Mouse (Mus musculus) lung, embryonic 14.5 days (tissue): ENCODE measurements around the gene Hesx1. TPM values are rescaled to one million over a fixed set of nuclear protein-coding genes. Genes with fewer than 3 reads are reported as not detected.
A peak's percentile ranks its signal among the peaks of the same experiment; 100 is the strongest.

Experiments used
- ATAC-seq: fragments of 200-750 bp; cut with Nextera tagmentation; 2 replicates; pipeline ENCODE4 v1.8.0; 2017; ENCODE audit warnings: mild to moderate bottlenecking, moderate TSS enrichment, moderate library complexity; ENCODE audit not compliant: insufficient read depth
- DNase-seq: peaks from one replicate; pipeline ENCODE4 v3.0.0-alpha.2; 2015
- H3K27ac ChIP-seq: fragments of 300-500 bp; sonication (generic); 2 replicates; pipeline ENCODE4 v1.5.1; 2014; ENCODE audit warnings: low read depth, mild to moderate bottlenecking, moderate library complexity
- H3K27me3 ChIP-seq: fragments of 300-500 bp; sonication (generic); 2 replicates; pipeline ENCODE4 v1.6.1; 2014; ENCODE audit warnings: low read length, control low read depth; ENCODE audit not compliant: insufficient read depth
- H3K36me3 ChIP-seq: fragments of 300-500 bp; sonication (generic); 2 replicates; pipeline ENCODE4 v1.6.1; 2014; ENCODE audit warnings: control low read depth; ENCODE audit not compliant: insufficient read depth
- H3K4me1 ChIP-seq: fragments of 300-500 bp; sonication (generic); 2 replicates; pipeline ENCODE4 v1.6.1; 2014; ENCODE audit warnings: antibody characterized with exemption, control low read depth; ENCODE audit not compliant: insufficient read depth
- H3K4me2 ChIP-seq: fragments of 300-500 bp; sonication (generic); 2 replicates; pipeline ENCODE4 v1.6.1; 2014; ENCODE audit warnings: mild to moderate bottlenecking
- H3K4me3 ChIP-seq: fragments of 300-500 bp; sonication (generic); 2 replicates; pipeline ENCODE4 v1.5.1; 2014; ENCODE audit warnings: low read depth, low read length
- H3K9ac ChIP-seq: fragments of 300-500 bp; sonication (generic); 2 replicates; pipeline ENCODE4 v1.6.1; 2014
- H3K9me3 ChIP-seq: fragments of 300-500 bp; sonication (generic); 2 replicates; pipeline ENCODE4 v1.6.1; 2016; ENCODE audit warnings: low read depth, low read length, control low read depth
- CTCF ChIP-seq: IDR thresholded peaks from 2 replicates; pipeline ENCODE4 v1.5.1; 2016; ENCODE audit warnings: antibody characterized with exemption, low read depth
- WGBS: fragments of 180-500 bp; shearing (Covaris S2); extraction: QIAGEN DNeasy Blood & Tissue Kit; methylation state at CpG from one replicate; pipeline ENCODE4 v1.1.7; 2014; 5-methylcytosine and 5-hydroxymethylcytosine counted together
- polyA plus RNA-seq: library from polyadenylated mRNA; unstranded; fragments of >200 nt; fragmentation: Nextera tagmentation; extraction: Ambion mirVana; gene quantifications from 2 replicates; pipeline ENCODE4 v1.2.1, GENCODE M21; 2014

The Hesx1 gene
- polyA plus RNA-seq, 1 experiment from 2014 or later: not detected

DNA sequence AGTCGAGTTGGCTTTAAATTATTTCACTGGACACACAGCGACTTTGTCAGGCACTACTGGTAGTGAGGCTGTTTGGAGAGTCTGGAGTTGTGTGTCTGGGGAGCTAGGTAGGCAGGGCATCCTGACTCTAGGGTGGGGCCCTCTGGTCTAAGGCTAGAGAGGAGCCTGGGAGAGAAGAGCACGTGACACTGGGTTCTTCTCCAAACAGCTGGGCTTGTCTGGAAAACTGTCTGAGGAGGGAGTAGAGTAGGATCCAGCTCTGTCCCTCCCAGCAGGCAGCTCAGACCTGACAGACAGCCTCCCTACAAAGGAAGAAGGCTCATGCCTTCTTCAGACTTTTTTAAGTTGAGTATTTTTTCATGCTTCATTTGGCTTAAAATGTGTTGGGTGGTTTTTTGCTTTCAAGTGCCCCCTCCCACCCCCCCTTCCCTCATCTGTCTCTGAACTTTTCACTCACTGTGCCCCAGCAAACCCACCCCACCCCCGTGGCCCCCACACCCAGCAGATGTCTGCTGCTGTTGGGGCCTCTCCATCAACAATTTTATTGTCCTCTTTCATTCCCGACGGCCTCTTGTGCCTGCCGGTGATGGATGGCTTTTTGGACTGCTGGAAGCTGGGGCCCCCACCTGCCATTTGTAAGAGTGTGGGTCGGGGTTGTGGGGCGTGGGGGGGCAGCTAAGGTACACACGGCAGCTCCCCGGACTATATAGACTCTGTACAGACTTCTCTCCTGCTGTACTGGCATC lies 50.2 kb downstream of the Hesx1 start:
- TF ChIP-seq CTCF: no peak
- H3K4me1 ChIP-seq: peaks cover 30% of the 10 kb centered on the region
- peak; percentile 65 for DNase-seq
- 2% methylated on average over 11 of the region's 11 CpGs for WGBS
- peak; percentile 67 for ATAC-seq
- peak overlapping the region; percentile 47 for H3K4me2 ChIP-seq
- H3K4me3 ChIP-seq: no peak overlapping the region
- no peaks in the 10 kb centered on the region for H3K9me3 ChIP-seq
- H3K36me3 ChIP-seq: no peaks in the 10 kb centered on the region
- peak overlapping the region; percentile 80 for H3K27ac ChIP-seq
- H3K9ac ChIP-seq: no peak overlapping the region
- peaks cover 5% of the 10 kb centered on the region; the same call in 1 of the 2 replicates for H3K27me3 ChIP-seq

DNA sequence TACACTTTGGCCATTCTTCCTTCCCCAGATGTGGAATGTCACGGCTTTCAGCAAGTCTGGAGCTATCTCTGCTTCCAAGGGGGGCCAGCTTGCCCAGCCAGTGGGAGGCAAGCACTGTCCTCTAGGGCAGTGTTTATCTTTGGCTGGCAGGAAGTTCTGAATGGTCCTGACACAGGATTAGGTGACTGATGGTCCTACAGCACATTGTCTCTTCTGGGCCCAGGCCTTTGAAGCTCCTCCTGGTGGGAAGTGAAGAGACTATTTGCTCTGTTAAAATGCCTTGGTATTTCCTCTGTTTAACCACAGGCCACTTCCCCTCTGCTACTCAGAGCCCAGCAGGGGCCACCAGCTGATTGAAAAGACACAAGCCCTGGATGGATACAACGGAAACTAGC lies 50.7 kb downstream of the Hesx1 start:
- peak; percentile 85 for ATAC-seq
- Histone ChIP-seq H3K27ac (peak overlapping the region; percentile 80), H3K4me1 (peaks cover 28% of the 10 kb centered on the region), H3K9ac (no peak overlapping the region), H3K36me3 (no peaks in the 10 kb centered on the region), H3K9me3 (no peaks in the 10 kb centered on the region), H3K4me3 (no peak overlapping the region), H3K27me3 (peaks cover 5% of the 10 kb centered on the region; the same call in 1 of the 2 replicates), H3K4me2 (peak overlapping the region; percentile 47)
- peak; percentile 45 for TF ChIP-seq CTCF
- DNase-seq: peak; percentile 80
- WGBS: 6% methylated on average over 2 of the region's 2 CpGs

- H3K4me3 ChIP-seq: no peak overlapping the region
These were observed 54.2 kb downstream of the Hesx1 start for GRCm38 (mm10) chr14:27048231-27048956.

DNA sequence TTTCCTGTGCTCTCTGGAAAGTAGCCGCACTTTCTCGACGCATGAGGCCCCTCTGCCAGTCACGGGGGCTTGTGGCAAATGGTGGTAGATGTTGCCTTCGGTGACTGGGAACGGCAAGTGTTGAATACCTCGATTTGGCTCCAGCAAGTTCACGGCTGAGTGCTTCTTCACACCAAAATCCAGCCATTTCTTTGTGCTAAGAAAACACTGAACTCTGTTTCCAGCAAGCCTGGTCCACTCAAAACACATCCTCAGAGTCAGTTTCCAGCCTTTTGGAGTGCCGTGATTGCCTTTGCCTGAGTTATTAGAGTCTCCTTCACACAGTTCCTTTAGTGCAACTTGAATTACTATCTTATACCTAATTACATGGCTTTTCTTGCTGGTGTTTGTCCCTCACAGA lies 55.8 kb downstream of the Hesx1 start:
- H3K27ac ChIP-seq: no peak overlapping the region
- no peak overlapping the region for H3K9ac ChIP-seq
- 46% methylated on average over 9 of the region's 9 CpGs for WGBS
- no peak for TF ChIP-seq CTCF
- H3K4me1 ChIP-seq: peaks cover 11% of the 10 kb centered on the region
- ATAC-seq: no peak
- H3K4me2 ChIP-seq: no peak overlapping the region
- H3K36me3 ChIP-seq: no peaks in the 10 kb centered on the region
- DNase-seq: no peak
- no peaks in the 10 kb centered on the region for H3K9me3 ChIP-seq
- no peak overlapping the region for H3K4me3 ChIP-seq
- no peaks in the 10 kb centered on the region for H3K27me3 ChIP-seq

More at GRCm38 (mm10) chr14:27048231-27048956, 54.2 kb downstream of the Hesx1 start:
- Histone ChIP-seq H3K9me3 (no peaks in the 10 kb centered on the region), H3K27ac (no peak overlapping the region), H3K4me1 (peaks cover 27% of the 10 kb centered on the region), H3K4me2 (no peak overlapping the region), H3K36me3 (no peaks in the 10 kb centered on the region), H3K27me3 (no peaks in the 10 kb centered on the region), H3K9ac (no peak overlapping the region)
- no peak for ATAC-seq
- no peak for TF ChIP-seq CTCF
- 67% methylated on average over 8 of the region's 8 CpGs for WGBS
- DNase-seq: no peak

DNA sequence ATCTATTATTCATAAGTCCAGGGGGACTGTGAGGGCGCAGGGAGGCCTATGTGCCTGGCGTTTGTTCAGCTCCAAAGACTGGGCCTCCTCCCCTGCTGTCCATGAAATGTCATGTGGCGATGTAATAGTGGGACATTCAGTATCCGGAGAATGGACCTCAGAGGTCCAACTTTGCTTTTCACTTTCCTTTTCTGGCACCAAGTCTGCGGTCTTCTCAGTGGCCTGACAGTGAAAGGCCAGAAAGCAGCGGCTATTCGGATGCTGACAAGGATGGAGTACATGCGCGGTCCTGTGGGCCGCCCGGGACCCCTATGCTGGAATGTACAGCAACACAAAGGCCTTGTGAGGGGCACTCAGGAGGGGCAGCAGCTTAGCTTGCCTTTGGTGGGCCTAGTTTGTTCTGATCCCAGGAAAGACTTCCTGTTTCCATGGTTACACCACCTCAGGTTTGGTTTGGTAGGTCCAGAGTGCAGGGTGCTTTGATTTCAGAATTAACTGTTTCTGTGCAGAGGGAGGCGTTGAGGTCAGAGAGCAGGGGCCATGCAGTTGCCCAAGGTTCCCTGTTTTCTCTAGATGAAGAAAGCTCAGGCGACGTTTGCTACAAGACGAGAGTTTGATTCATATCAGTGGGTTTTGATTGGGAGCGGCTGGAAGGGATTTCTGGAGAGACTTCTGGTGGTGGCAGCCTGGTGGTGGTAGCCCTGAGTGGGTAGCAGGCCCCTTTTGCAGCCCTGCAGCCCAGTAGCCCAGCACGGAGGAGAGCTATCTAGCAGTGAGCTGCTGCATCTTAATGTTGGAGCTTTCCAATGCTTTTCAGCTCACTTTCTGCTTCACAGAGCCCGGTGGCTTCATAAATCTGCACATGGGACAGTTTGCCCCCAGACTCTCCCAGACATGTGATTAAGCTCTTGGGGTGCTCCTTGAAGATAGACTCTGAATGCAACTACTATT lies 56.6 kb downstream of the Hesx1 start:
- Histone ChIP-seq H3K4me1 (peaks cover 6% of the 10 kb centered on the region), H3K9me3 (no peaks in the 10 kb centered on the region), H3K4me3 (no peak overlapping the region), H3K27me3 (no peaks in the 10 kb centered on the region), H3K36me3 (no peaks in the 10 kb centered on the region), H3K9ac (no peak overlapping the region), H3K4me2 (no peak overlapping the region), H3K27ac (peak overlapping the region; percentile 69; the same call in 1 of the 2 replicates)
- TF ChIP-seq CTCF: no peak
- WGBS: 36% methylated on average over 18 of the region's 18 CpGs
- ATAC-seq: peak; percentile 54; the same call in 1 of the 2 replicates
- DNase-seq: no peak

DNA sequence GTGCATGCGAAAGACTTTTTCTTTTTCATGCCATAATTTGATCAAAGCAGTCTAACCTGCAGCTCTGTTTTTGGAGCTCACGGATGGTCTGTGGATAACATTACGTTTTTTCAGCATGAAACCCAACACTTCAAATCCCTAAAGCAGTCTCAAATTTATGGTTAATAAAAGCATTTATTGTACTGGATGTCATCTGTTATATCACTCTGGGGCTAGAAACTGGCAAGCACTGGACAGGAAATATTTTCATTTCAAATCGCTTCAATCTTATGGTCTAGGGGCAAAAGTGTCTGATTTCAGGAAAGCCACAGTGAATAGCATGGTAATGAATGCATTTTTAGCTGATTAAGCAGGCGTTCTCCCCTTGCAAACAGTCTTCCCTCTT lies 57.3 kb downstream of the Hesx1 start:
- DNase-seq: no peak
- Histone ChIP-seq H3K9me3 (no peaks in the 10 kb centered on the region), H3K4me1 (peaks cover 6% of the 10 kb centered on the region), H3K4me3 (no peak overlapping the region), H3K36me3 (no peaks in the 10 kb centered on the region), H3K4me2 (no peak overlapping the region), H3K9ac (no peak overlapping the region), H3K27me3 (no peaks in the 10 kb centered on the region), H3K27ac (no peak overlapping the region; the same call in 1 of the 2 replicates)
- no peak for ATAC-seq
- TF ChIP-seq CTCF: no peak
- WGBS: 45% methylated on average over 5 of the region's 5 CpGs

Other genes starting within 250 kb of the Hesx1 start
- gene Asb14, start 99.9 kb upstream of the Hesx1 start, polyA plus RNA-seq: not detected in 2 replicates
- gene Appl1, start 23.2 kb upstream of the Hesx1 start, polyA plus RNA-seq: 41.0 and 43.8 TPM in 2 replicates
- gene Il17rd, start 44.5 kb downstream of the Hesx1 start, polyA plus RNA-seq: 2.7 and 3.9 TPM in 2 replicates
- gene Arhgef3, start 120.5 kb downstream of the Hesx1 start, polyA plus RNA-seq: 8.0 and 9.0 TPM in 2 replicates